Mouse (Mus musculus): ENCODE measurements around the gene Srsf2. TPM values are rescaled to one million over a fixed set of nuclear protein-coding genes. Genes with fewer than 3 reads are reported as not detected.
"Not testable (repeated sequence)": the region's sequence is repeated elsewhere in the genome, so short reads cannot be mapped to it uniquely, and the experiment has no call there.

Gene Srsf2
- 10 to 100 TPM; 68.0 to 72.0 TPM for total RNA-seq (2021)
- long read RNA-seq, experiment 1, transcript Srsf2-201 (3 exons, 1,899 nt) = major isoform, 74 of 90 reads
- long read RNA-seq, experiment 1, partial matches to known transcripts = 7 of 90 reads
- long read RNA-seq, experiment 1, other reads (novel, unspliced or antisense) = 5 of 90 reads
- long read RNA-seq, experiment 2, transcript Srsf2-201 (3 exons, 1,899 nt) = major isoform, 57 of 73 reads
- long read RNA-seq, experiment 2, partial matches to known transcripts = 8 of 73 reads
- long read RNA-seq, experiment 2, other reads (novel, unspliced or antisense) = 6 of 73 reads

DNA sequence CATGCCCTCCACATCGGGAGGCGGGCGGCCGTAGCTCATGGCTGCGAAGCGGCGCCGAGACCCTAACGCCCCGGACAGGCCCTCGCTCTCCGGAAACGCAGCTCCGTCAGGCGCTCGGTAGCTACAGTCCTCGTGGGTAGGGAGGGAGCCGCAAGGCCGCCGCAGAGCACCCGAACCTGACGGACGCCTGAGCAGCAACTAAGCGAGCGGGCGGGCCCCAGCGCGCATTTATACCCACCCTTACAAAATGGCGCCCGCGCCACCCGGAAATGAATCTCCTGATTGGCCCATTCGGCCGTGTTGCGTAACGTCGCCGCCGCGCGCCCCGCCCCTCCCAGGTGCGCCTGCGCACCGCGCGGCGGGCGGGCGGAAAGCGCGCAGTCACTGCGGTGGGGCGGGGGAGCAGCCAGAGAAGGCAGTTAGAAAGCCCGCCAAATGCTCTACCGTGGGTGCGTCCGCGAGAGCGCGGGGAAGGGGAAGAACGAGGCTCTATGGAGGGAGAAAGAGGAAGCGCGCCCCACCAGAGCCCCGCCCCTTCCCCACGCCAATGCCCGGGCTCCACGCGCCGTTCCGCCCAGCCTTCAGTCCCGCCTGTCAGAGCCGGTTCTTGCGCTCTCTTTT is at the start of gene Srsf2:
Srsf2 (minus strand) TSS at position 204 of the 621 bp plus-strand sequence.
- peak; percentile 97 for DNase-seq (ENCODE audit: low spot score)

GRCm38 (mm10) chr11:116902588-116902987 is 49.7 kb upstream of the Srsf2 start:
- DNase-seq (ENCODE audit: low spot score) = not testable (repeated sequence)

DNA sequence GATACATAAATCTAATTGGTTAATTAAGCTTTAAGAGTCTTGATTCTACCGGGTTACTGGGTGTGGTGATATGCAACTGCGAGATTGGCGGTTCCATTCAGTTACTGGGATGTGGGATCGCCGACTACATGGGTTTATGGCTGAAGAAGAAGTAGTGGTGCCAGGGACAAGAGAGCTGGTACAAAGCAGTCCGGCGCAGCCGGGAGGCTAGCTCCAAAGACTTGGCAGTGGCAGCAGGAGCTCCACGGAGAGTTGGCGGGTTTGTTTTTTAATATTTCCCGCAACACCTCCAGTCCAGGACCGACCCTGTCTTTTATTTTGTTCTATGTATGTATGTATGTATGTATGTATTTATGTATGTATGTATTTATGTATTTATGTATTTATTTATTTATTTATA is 46.4 kb upstream of the Srsf2 start:
- no peak for DNase-seq (ENCODE audit: low spot score)

DNA sequence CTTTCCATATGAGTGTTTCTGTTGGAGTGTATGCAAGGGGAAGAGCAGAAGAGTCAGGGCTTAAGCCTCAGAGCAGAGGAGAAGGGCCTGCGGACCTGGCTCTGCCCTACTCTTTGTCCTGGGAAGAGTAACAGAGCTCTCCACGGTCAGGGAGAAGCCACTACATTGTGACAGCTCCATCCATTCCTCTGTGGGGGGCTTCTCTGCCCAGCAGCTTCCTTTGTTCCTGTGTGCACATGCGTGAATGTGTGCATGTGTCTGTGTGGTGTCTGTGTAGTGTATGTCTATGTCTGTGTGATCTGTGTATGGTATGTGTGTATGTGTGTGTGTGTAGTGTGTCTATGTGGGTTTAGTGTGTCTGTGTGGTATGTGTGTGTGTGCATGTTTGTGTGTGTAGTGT is 42.5 kb upstream of the Srsf2 start:
- DNase-seq (ENCODE audit: low spot score) = no peak

DNA sequence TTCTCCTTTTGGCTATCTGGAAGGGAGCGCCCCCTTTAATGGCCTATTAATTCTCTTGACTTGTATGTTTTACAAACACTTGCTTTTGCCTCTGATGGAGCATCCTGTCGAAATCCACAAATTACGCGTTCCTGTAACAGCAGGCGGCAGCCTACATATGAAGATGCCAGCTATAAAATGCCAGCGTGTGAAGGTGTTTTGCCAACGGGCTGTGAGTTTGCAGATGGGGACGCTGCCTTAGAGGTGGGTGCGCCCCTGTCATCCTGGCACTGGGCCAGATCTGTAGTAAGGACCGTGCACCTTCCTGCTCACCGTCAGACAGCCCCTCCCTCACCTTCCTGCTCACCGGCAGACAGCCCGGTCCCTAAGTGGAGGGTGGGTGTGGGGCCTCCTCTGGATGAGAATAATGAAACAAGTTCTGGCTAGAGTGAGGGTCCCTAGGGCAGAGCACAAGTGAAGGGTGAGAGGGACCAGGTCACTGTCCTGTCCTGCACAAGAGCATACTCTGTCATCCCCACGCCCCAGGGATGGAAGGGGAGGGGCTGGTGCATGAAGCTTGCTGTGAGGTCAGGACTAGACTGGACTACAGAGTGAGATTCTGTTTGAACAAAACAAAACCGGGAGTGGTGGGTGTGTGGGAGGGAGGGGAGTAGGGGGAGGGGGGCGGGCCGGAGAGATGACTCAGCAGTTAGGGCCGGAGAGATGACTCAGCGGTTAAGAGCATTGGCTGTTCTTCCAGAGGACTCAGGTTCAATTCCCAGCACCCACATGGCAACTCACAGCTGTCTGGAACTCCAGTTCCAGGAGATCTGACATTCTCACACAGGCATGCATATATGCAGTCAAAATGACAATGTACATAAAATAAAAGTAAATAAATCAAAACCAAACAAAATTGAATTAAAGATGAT is 40.9 kb upstream of the Srsf2 start:
- no peak for DNase-seq (ENCODE audit: low spot score)

DNA sequence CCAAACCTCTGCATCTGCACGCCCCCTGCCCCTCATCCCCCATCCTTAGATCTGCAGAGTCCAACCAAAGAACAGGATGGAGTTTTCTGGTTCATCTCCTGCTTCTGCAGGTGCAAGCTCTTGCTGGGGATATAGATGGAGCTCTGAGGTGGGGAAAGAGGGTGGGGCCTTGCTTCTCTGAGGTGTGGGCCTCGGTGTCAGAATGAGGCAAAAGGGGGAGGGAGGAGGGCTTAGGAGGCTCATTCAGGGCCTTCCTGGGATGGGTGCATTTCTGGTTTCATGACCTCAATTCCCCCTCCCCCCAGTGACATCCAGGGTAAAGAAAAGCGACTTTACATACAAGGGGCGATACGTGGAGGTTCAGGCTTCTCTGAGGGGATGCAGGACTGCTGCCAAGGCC is 34.2 kb upstream of the Srsf2 start:
- DNase-seq (ENCODE audit: low spot score) = no peak

DNA sequence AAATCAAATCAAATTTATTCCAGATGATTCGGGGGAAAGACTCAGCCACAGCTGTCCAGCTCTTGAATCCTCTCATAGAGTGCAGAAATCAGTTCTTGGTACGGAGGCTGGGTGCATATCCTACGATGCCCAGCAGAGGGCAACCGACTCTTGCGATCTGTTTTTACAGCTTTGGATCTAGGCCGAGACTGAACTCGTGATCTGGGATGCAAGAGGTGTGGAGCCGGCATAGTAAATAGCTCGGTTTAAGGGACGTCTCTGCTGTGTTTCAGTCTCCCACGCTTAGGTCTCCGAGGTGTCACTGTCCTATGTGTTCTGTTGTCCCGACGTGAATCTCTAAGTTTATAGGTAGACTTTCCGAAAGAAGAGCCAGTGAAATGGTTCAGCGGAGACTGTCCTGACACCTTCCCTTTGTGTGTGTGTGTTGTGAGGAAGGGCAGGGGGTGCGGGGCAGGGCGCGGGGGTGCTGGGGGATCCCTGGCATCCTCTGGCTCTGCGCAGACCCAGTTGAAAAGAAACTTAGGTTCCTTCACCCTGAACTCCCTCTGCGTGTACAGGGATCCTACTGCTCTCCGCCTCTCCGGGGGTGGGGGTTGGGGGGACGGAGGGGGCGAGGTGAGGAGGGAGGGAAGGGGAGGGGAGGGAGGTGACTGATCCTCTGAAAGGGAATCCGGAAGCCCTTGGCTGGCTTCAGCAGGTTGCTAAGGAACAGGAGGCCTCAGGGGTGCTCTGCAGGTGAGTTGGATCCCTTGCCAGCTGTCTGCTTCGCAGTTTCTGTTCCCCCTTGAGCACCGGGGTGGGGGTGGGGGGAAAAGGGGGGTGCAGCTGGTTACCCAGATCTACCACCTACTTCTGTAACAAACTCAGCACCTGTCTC is 32.6 kb upstream of the Srsf2 start:
- DNase-seq (ENCODE audit: low spot score) = peak; percentile 76

DNA sequence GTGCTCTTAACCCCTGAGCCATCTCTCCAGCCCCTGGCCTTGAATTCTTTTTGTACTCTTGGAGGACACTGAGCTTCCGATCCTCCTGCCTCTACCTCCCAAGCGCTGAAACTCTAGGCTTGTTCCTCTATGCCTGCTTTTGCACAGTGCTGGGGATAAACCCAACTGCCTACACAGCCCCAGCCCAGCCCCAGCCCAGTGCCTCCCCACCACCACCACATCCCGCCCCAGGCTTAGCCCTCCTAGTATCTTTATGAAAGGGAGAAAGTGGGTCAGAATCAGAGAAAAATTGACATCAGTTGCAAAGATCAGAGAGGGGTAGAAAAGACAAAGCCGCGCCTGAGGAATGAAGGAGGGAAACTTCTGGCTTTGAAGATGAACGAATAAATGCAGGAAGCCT is 31.2 kb upstream of the Srsf2 start:
- DNase-seq (ENCODE audit: low spot score) = no peak

GRCm38 (mm10) chr11:116882446-116882845 is 29.6 kb upstream of the Srsf2 start:
- DNase-seq (ENCODE audit: low spot score) = no peak

DNA sequence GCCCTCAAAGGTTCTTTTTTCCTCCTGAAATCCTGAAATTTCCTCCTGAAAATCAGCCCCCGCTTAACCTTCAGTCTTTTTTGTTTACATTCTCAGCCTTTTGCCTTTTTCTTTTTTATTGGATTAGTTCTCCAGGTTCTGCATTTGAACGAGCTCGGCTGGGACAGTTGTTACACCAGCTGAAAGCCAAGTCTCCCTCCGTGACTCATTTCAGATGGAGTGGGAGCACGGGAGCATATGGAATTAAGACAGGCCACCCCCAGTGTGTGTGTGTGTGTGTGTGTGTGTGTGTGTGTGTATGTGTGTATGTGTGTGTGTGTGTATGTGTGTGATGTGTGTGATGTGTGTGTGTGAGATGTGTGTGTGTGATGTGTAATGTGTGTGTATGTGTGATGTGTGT is 28.5 kb upstream of the Srsf2 start:
- no peak for DNase-seq (ENCODE audit: low spot score)

- DNase-seq (ENCODE audit: low spot score) = no peak
Measured at GRCm38 (mm10) chr11:116880839-116881238, 27.9 kb upstream of the Srsf2 start.

GRCm38 (mm10) chr11:116878454-116878853 is 25.6 kb upstream of the Srsf2 start:
- no peak for DNase-seq (ENCODE audit: low spot score)

- DNase-seq (ENCODE audit: low spot score) = no peak
Measured at GRCm38 (mm10) chr11:116873987-116874386, 21.1 kb upstream of the Srsf2 start.

DNA sequence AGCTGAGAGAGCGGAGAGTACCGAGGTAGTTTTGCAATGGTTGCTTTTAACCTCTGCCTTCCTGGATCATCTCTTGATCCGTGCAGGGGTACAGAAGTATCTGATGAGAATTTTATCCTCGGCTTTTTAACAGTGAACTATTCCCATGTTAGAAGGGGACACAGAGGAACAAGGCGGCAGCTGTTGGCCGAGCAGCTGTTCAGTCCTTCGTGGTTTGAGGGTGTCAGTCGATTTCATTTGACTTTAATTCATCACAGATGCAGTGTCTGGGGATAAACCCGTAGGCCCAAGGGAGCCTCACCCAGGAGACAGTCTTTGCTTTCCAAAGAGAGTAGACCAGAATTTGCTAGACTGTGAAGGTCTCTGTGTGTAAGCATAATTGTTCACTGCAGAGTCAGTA is 18.6 kb upstream of the Srsf2 start:
- no peak for DNase-seq (ENCODE audit: low spot score)

DNA sequence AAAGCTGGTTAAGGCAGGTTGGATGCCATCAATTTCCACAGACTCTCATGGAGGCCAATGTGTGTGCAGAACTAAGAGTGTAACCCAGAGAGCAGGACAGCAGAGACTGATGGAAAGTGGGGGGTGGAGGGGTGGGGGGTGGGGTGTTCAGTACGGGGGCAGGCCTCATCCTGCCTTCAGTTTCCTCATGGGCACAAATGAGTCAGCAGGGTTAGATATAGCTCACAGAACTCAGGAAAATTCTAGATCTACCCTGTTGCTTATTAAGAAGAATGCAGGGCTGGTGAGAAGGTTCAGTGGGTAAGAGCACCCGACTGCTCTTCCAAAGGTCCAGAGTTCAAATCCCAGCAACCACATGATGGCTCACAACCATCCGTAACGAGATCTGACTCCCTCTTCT is 16.7 kb upstream of the Srsf2 start:
- DNase-seq (ENCODE audit: low spot score) = no peak

DNA sequence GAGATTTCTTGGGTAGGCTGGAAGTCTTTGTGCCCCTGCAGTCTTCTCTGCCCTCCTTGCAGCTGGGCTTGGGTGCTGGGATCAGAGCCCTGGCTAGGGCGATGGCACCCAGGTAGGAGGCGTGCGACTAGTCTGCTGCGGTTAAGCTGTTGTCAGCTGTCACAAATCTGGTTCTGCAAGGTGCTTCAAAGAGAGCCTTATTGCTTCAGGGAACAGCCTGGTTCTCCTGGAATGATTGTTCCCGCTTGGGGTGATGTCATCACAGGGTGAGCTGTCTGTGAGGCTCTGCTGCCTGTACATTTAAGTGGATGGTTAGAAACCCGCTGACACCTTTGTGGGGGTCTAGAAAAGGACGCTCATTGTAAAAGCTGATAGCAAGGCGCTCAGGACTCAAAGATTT is 16.3 kb upstream of the Srsf2 start:
- DNase-seq (ENCODE audit: low spot score) = no peak

GRCm38 (mm10) chr11:116868129-116868528 is 15.2 kb upstream of the Srsf2 start:
- peak; percentile 69 for DNase-seq (ENCODE audit: low spot score)

GRCm38 (mm10) chr11:116865945-116866585 is 13.2 kb upstream of the Srsf2 start:
- no peak for DNase-seq (ENCODE audit: low spot score)

- DNase-seq (ENCODE audit: low spot score) = no peak
Measured at GRCm38 (mm10) chr11:116864444-116864843, 11.6 kb upstream of the Srsf2 start.

GRCm38 (mm10) chr11:116857183-116857850 is 4.4 kb upstream of the Srsf2 start:
- DNase-seq (ENCODE audit: low spot score) = no peak

Measured in gastrocnemius, adult 18-20 months (tissue).